Mouse (Mus musculus): ENCODE data around the gene Robo3.

Gene Robo3

DNA sequence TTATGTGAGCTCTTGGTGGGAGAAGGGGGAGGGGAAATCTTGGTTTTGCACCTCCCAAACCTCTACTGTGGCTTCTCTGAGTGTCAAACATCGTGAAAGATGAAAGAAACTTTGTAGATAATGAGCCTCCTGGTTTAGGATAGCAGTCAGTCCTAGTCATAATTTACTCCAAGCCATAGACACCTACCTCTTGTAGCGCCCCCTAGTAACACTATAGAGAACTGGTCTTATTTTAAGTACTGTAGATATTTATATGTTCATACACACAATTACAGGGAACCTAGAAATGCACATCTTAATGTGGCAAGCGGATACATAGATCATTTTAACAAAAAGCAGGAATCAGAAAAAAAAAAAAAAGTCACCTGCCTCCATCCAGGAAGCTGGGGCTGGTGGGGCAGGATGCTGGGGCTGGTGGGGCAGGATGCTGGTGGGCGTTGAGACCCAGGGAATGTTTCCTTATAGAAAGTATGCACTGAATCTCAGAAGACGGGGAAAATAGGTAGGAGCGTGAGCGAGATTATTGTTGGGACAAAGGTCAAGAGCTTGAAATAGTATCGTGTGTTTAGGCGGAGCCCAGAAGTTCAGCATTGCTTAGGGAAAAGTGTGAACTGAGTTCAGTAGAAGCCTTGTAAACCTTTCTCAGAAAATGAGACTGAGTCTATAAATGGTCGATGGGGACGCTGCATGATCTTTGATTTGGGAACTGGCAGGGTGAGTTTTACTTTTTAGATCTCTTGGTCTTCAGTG lies 64.8 kb downstream of the Robo3 start:
- DNase-seq (ENCODE audit: low spot score) = no peak

DNA sequence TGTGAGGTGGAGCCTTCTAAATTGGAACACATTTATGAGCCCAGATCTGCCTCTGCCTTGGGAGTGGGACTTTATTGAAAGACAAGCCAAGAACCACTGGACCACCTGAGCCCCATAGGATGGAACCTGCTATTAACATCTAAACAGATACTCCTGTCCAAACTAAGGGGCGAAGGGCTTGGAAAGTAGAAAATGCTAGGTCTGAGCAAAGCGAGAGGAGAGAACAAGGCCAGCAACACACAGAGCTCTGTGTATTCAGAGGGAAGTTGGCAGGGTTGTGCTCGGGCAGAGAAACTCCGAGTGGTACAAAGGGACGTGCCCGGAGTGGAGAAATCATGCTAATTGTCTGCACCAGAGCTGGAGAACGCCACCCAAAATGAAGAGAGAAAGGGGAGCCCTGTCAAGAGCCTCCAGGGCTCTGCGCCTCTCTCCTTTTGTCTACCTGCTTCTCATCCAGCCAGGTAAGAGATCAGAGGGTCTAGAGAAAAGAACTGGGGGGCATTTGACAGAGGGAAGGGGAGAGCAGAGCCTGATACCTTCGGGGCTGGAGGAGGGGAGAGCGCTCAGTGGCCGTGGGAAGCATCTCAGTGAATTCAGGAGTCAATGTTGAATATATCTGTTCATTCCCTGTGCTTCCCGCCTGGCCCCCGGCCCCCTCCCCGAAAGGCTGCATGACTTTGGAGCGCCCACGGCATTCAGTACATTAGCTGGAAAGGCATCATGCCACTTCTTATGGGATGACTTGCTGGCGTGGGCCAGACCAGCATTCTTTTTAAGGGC lies 65.6 kb downstream of the Robo3 start, which contains the start of gene Hepacam:
Gene Hepacam (plus strand): TSS at position 51 of the 780 bp plus-strand sequence.
- DNase-seq (ENCODE audit: low spot score) = no peak

DNA sequence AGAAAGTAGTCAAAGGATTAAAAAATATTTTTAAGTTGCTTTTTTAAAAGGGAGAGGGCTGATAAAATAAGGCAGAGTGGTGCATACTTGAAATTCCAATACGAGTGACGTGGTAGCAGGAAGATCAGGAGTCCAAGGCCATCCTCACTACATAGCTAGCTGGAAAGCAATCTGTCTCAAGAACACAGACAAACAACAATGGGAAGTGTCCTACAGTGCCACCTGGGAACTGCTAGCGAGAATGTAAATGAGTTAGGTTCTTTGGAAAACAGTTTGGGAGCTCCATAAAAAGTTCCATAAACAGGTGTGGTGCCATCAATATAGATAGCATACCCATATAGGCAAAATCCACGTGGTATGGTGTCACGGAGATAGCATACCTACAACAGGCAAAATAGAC lies 67.3 kb downstream of the Robo3 start:
- DNase-seq (ENCODE audit: low spot score) = no peak
